Mouse (Mus musculus): ENCODE measurements around the gene Ccdc65. TPM values are rescaled to one million over a fixed set of nuclear protein-coding genes. Genes with fewer than 3 reads are reported as not detected.

Ccdc65 gene
- polyA plus RNA-seq, 1 experiment = 4.8 TPM

GRCm38 (mm10) chr15:98746344-98746965, 38.4 kb downstream of the Ccdc65 start:
- no peak for TF ChIP-seq POLR2A (IDR thresholded peaks at IDR 0.05; ENCODE audit: borderline replicate concordance, insufficient read depth, low read length)
- TF ChIP-seq CTCF (IDR thresholded peaks at IDR 0.05; ENCODE audit: borderline replicate concordance, insufficient read depth, low read depth, low read length) = no peak
- WGBS = 76% methylated on average over 10 of the region's 10 CpGs

DNA sequence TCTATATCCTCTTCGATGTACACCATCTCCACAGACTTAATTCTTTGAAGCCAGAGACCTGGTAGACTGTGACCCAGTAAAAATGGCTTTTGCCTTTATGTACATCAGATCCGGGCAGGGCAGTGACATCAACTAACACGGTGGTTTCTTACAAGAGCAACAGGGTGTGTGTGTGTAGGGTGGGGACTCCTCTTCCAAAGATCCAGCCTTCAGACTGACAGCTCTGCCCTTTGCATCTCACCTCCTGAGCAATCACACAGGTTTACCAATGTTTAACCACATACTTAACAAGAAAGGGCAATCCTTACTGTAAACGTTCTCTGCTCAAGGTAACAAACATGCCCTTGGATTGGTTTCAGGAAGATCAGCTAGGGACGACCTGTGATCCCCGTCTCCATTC, 39.3 kb downstream of the Ccdc65 start:
- TF ChIP-seq POLR2A (IDR thresholded peaks at IDR 0.05; ENCODE audit: borderline replicate concordance, insufficient read depth, low read length) = no peak
- TF ChIP-seq CTCF (IDR thresholded peaks at IDR 0.05; ENCODE audit: borderline replicate concordance, insufficient read depth, low read depth, low read length) = no peak
- DNase-seq = no peak
- Histone ChIP-seq H3K27me3 (ENCODE audit: control insufficient read depth, insufficient read depth, low read length) (no peaks in the 10 kb centered on the region), H3K4me3 (replicated peaks; ENCODE audit: insufficient read depth, low read depth, low read length) (no peak overlapping the region), H3K4me1 (ENCODE audit: control insufficient read depth, insufficient read depth, low read length) (peaks cover 3% of the 10 kb centered on the region; the same call in 1 of the 2 replicates), H3K27ac (ENCODE audit: insufficient read depth, low read length) (no peak overlapping the region)
- 76% methylated on average over 6 of the region's 6 CpGs for WGBS

More at GRCm38 (mm10) chr15:98746344-98746965, 38.4 kb downstream of the Ccdc65 start:
- Histone ChIP-seq H3K27me3 (ENCODE audit: control insufficient read depth, insufficient read depth, low read length) (no peaks in the 10 kb centered on the region), H3K4me3 (replicated peaks; ENCODE audit: insufficient read depth, low read depth, low read length) (no peak overlapping the region), H3K4me1 (ENCODE audit: control insufficient read depth, insufficient read depth, low read length) (peaks cover 3% of the 10 kb centered on the region; the same call in 1 of the 2 replicates), H3K27ac (ENCODE audit: insufficient read depth, low read length) (no peak overlapping the region)
- DNase-seq = no peak

DNA sequence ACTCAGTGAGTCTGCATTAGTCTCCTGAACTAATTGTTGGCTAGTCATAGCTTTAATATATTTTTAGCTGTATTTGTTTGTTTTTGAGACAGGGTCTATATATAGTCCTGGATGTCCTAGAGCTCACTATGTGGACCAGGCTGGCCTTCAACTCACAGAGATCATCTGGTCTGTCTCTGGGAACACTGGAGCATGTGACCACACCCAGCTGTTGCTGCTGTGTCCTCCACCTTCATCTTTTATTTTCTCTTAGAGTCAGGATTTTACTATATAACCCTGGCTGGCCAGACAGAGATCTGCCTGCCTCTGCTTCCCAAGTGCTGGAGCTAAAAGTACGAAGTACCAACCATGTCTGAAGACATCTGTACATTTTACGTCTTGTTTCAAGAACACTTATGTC, 41.1 kb downstream of the Ccdc65 start:
- Histone ChIP-seq H3K4me3 (replicated peaks; ENCODE audit: insufficient read depth, low read depth, low read length) (no peak overlapping the region), H3K27ac (ENCODE audit: insufficient read depth, low read length) (no peak overlapping the region), H3K4me1 (ENCODE audit: control insufficient read depth, insufficient read depth, low read length) (peaks cover 3% of the 10 kb centered on the region; the same call in 1 of the 2 replicates), H3K27me3 (ENCODE audit: control insufficient read depth, insufficient read depth, low read length) (no peaks in the 10 kb centered on the region)
- WGBS = 96% methylated on average over 2 of the region's 2 CpGs
- DNase-seq = no peak
- no peak for TF ChIP-seq POLR2A (IDR thresholded peaks at IDR 0.05; ENCODE audit: borderline replicate concordance, insufficient read depth, low read length)
- TF ChIP-seq CTCF (IDR thresholded peaks at IDR 0.05; ENCODE audit: borderline replicate concordance, insufficient read depth, low read depth, low read length) = no peak

GRCm38 (mm10) chr15:98753021-98753423, 45.0 kb downstream of the Ccdc65 start:
- DNase-seq = no peak
- Histone ChIP-seq H3K4me3 (replicated peaks; ENCODE audit: insufficient read depth, low read depth, low read length) (no peak overlapping the region), H3K27ac (ENCODE audit: insufficient read depth, low read length) (no peak overlapping the region), H3K4me1 (ENCODE audit: control insufficient read depth, insufficient read depth, low read length) (peaks cover 5% of the 10 kb centered on the region; the same call in 1 of the 2 replicates), H3K27me3 (ENCODE audit: control insufficient read depth, insufficient read depth, low read length) (no peaks in the 10 kb centered on the region)
- 54% methylated on average over 8 of the region's 8 CpGs for WGBS
- no peak for TF ChIP-seq CTCF (IDR thresholded peaks at IDR 0.05; ENCODE audit: borderline replicate concordance, insufficient read depth, low read depth, low read length)
- TF ChIP-seq POLR2A (IDR thresholded peaks at IDR 0.05; ENCODE audit: borderline replicate concordance, insufficient read depth, low read length) = no peak

GRCm38 (mm10) chr15:98754125-98754524, 46.1 kb downstream of the Ccdc65 start:
- no peak overlapping the region for H3K4me3 ChIP-seq (replicated peaks; ENCODE audit: insufficient read depth, low read depth, low read length)
- TF ChIP-seq POLR2A (IDR thresholded peaks at IDR 0.05; ENCODE audit: borderline replicate concordance, insufficient read depth, low read length) (no peak), CTCF (IDR thresholded peaks at IDR 0.05; ENCODE audit: borderline replicate concordance, insufficient read depth, low read depth, low read length) (no peak)
- WGBS = 81% methylated on average over 2 of the region's 2 CpGs
- no peak for DNase-seq
- H3K27ac ChIP-seq (ENCODE audit: insufficient read depth, low read length) = no peak overlapping the region
- H3K27me3 ChIP-seq (ENCODE audit: control insufficient read depth, insufficient read depth, low read length) = no peaks in the 10 kb centered on the region
- H3K4me1 ChIP-seq (ENCODE audit: control insufficient read depth, insufficient read depth, low read length) = peaks cover 5% of the 10 kb centered on the region; the same call in 1 of the 2 replicates

DNA sequence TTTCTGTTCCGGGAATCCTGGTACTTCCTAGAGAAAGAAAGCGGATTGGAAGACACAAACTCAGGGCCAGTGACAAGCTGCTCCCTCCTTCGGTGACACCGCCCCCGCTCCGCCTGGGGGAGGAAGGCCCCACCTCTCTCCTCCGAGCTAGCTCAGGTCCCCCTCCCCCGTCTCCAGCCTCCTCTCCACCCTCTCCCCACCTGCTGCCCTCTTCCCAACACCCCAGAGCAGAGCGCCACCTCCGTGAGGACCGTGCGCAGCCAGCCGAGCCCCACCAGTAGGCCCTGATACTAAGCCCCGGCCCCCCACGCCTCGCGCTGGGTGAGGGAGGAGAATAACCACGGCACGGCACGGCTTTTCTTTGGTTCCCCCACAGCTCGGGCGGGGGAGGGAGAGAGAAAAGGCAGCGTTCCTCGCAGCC, 54.2 kb downstream of the Ccdc65 start:
- under 1% methylated on average over 24 of the region's 24 CpGs for WGBS
- DNase-seq = peak; percentile 74 to 81
- Histone ChIP-seq H3K27ac (ENCODE audit: insufficient read depth, low read length) (peak overlapping the region; percentile 15; the same call in 1 of the 2 replicates), H3K27me3 (ENCODE audit: control insufficient read depth, insufficient read depth, low read length) (no peaks in the 10 kb centered on the region), H3K4me1 (ENCODE audit: control insufficient read depth, insufficient read depth, low read length) (no peaks in the 10 kb centered on the region), H3K4me3 (replicated peaks; ENCODE audit: insufficient read depth, low read depth, low read length) (peak overlapping the region; percentile 80)
- no peak for TF ChIP-seq POLR2A (IDR thresholded peaks at IDR 0.05; ENCODE audit: borderline replicate concordance, insufficient read depth, low read length)
- TF ChIP-seq CTCF (IDR thresholded peaks at IDR 0.05; ENCODE audit: borderline replicate concordance, insufficient read depth, low read depth, low read length) = no peak

- TF ChIP-seq CTCF (IDR thresholded peaks at IDR 0.05; ENCODE audit: borderline replicate concordance, insufficient read depth, low read depth, low read length) (no peak), POLR2A (IDR thresholded peaks at IDR 0.05; ENCODE audit: borderline replicate concordance, insufficient read depth, low read length) (peak; percentile 86)
- peak; percentile 94 to 95 for DNase-seq
- no peaks in the 10 kb centered on the region for H3K4me1 ChIP-seq (ENCODE audit: control insufficient read depth, insufficient read depth, low read length)
- peak within 1 kb of the TSS; percentile 80 for H3K4me3 ChIP-seq (replicated peaks; ENCODE audit: insufficient read depth, low read depth, low read length)
- peak within 1 kb of the TSS; percentile 64 for H3K27ac ChIP-seq (ENCODE audit: insufficient read depth, low read length)
- WGBS = under 1% methylated on average over 73 of the region's 76 CpGs
- H3K27me3 ChIP-seq (ENCODE audit: control insufficient read depth, insufficient read depth, low read length) = no peaks in the 10 kb centered on the region
Observed at GRCm38 (mm10) chr15:98762670-98763529, 54.9 kb downstream of the Ccdc65 start, which contains the start of gene Arf3. TSS of gene Arf3 (minus strand) at chr15:98763214.

All from cerebellum, adult 2 months (tissue).